Mouse (Mus musculus) cerebellum, adult 8-10 months (tissue): Measurements from ENCODE around the gene Dtx3.
A peak's percentile ranks its signal among the peaks of the same experiment; 100 is the strongest.
"Not testable (repeated sequence)": the region's sequence is repeated elsewhere in the genome, so short reads cannot be mapped to it uniquely, and the experiment has no call there.

Experiments used
- DNase-seq: peaks from one replicate; pipeline ENCODE4 v3.0.0; 2022

Dtx3 gene

GRCm38 (mm10) chr10:127164631-127165353 is 30.7 kb downstream of the Dtx3 start, which contains the start of gene B4galnt1:
Gene B4galnt1, plus strand, starts transcription at chr10:127165225.
- peak; percentile 85 for DNase-seq

GRCm38 (mm10) chr10:127164190-127164589 is 31.3 kb downstream of the Dtx3 start:
- DNase-seq: no peak

GRCm38 (mm10) chr10:127162771-127163261 is 32.7 kb downstream of the Dtx3 start:
- not testable (repeated sequence) for DNase-seq

GRCm38 (mm10) chr10:127160728-127161127 is 34.8 kb downstream of the Dtx3 start:
- DNase-seq: no peak

- no peak for DNase-seq
These were observed 35.4 kb downstream of the Dtx3 start for GRCm38 (mm10) chr10:127160081-127160480.

GRCm38 (mm10) chr10:127158471-127158870 is 37.1 kb downstream of the Dtx3 start:
- DNase-seq: no peak

GRCm38 (mm10) chr10:127156511-127156910 is 39.0 kb downstream of the Dtx3 start:
- no peak for DNase-seq

GRCm38 (mm10) chr10:127156089-127156488 is 39.4 kb downstream of the Dtx3 start:
- no peak for DNase-seq

GRCm38 (mm10) chr10:127154652-127155051 is 40.9 kb downstream of the Dtx3 start:
- no peak for DNase-seq

- no peak for DNase-seq
These were observed 41.3 kb downstream of the Dtx3 start for GRCm38 (mm10) chr10:127154241-127154640.

- DNase-seq: no peak
These were observed 42.2 kb downstream of the Dtx3 start for GRCm38 (mm10) chr10:127153323-127153722.

- DNase-seq: not testable (repeated sequence)
These were observed 43.0 kb downstream of the Dtx3 start for GRCm38 (mm10) chr10:127152556-127152955.

- not testable (repeated sequence) for DNase-seq
These were observed 44.3 kb downstream of the Dtx3 start for GRCm38 (mm10) chr10:127151233-127151632.

- DNase-seq: no peak
These were observed 45.1 kb downstream of the Dtx3 start for GRCm38 (mm10) chr10:127150471-127150872.

GRCm38 (mm10) chr10:127147135-127147534 is 48.4 kb downstream of the Dtx3 start:
- DNase-seq: no peak

- no peak for DNase-seq
These were observed 50.2 kb downstream of the Dtx3 start for GRCm38 (mm10) chr10:127145303-127145702.

GRCm38 (mm10) chr10:127144536-127144935 is 51.0 kb downstream of the Dtx3 start:
- no peak for DNase-seq

GRCm38 (mm10) chr10:127143228-127143627 is 52.3 kb downstream of the Dtx3 start:
- DNase-seq: peak; percentile 23

- DNase-seq: no peak
These were observed 54.0 kb downstream of the Dtx3 start for GRCm38 (mm10) chr10:127141500-127141899.

- DNase-seq: no peak
These were observed 54.6 kb downstream of the Dtx3 start for GRCm38 (mm10) chr10:127140971-127141370.
